In genomic region chr4:149723021-149723390, GRCm38 (mm10) we compare ENCODE assay signal across 17 mouse cellular contexts. TPM values are rescaled to one million over a fixed set of nuclear protein-coding genes. Genes with fewer than 3 reads are reported as not detected.
DNase-seq lines count a peak whose midpoint lies in the region; ATAC-seq lines count a peak whose summit lies in the region.
"Had no signal": no experiment of that assay in that cellular context is flagged by ENCODE, and none has a peak within 500 bp of the region (broad histone marks: within the 10 kb centered on the region; RNA-seq: fewer than 3 reads in every experiment).

No protein-coding gene starts in this region.

- 0 out of 2 replicates have a peak overlapping the region, but pooled peaks have one; percentile 48 for H3K27ac ChIP-seq in hindbrain, embryonic 13.5 days
- H3K27ac ChIP-seq in hindbrain, embryonic 14.5 days = no peak overlapping the region
- H3K27ac ChIP-seq in neural tube, embryonic 13.5 days (replicated peaks) = peak overlapping the region; percentile 49
- H3K27ac ChIP-seq in neural tube, embryonic 15.5 days (replicated peaks) = no peak overlapping the region
- H3K27ac ChIP-seq: embryonic facial prominence, embryonic 12.5 days; heart, embryonic 13.5 days; intestine, embryonic 15.5 days had no signal

- H3K36me3 ChIP-seq in hindbrain, embryonic 13.5 days = peaks cover 83% of the 10 kb centered on the region
- H3K36me3 ChIP-seq in hindbrain, embryonic 14.5 days (replicated peaks; ENCODE audit: control insufficient read depth, insufficient read depth) = peaks cover 87% of the 10 kb centered on the region
- peaks cover 92% of the 10 kb centered on the region for H3K36me3 ChIP-seq in neural tube, embryonic 13.5 days
- peaks cover 74% of the 10 kb centered on the region for H3K36me3 ChIP-seq in neural tube, embryonic 15.5 days

- no peak overlapping the region for H3K4me3 ChIP-seq in hindbrain, embryonic 13.5 days
- no peak overlapping the region for H3K4me3 ChIP-seq in hindbrain, embryonic 14.5 days (replicated peaks; ENCODE audit: low read length)
- H3K4me3 ChIP-seq in neural tube, embryonic 13.5 days = no peak overlapping the region
- no peak overlapping the region for H3K4me3 ChIP-seq in neural tube, embryonic 15.5 days (replicated peaks)
- H3K4me3 ChIP-seq: embryonic facial prominence, embryonic 12.5 days; heart, embryonic 13.5 days; intestine, embryonic 15.5 days had no signal

- no peaks in the 10 kb centered on the region for H3K27me3 ChIP-seq in hindbrain, embryonic 13.5 days
- H3K27me3 ChIP-seq in hindbrain, embryonic 14.5 days (ENCODE audit: control insufficient read depth, insufficient read depth, low read length) = no peaks in the 10 kb centered on the region
- H3K27me3 ChIP-seq in neural tube, embryonic 13.5 days = no peaks in the 10 kb centered on the region
- no peaks in the 10 kb centered on the region for H3K27me3 ChIP-seq in neural tube, embryonic 15.5 days (replicated peaks)
- H3K27me3 ChIP-seq: embryonic facial prominence, embryonic 12.5 days; heart, embryonic 13.5 days; intestine, embryonic 15.5 days had no signal

- peaks cover 35% of the 10 kb centered on the region for H3K4me1 ChIP-seq in hindbrain, embryonic 13.5 days (replicated peaks)
- H3K4me1 ChIP-seq in hindbrain, embryonic 14.5 days (replicated peaks; ENCODE audit: control insufficient read depth, insufficient read depth, low read length) = peaks cover 17% of the 10 kb centered on the region
- H3K4me1 ChIP-seq in neural tube, embryonic 13.5 days (replicated peaks) = peaks cover 27% of the 10 kb centered on the region
- peaks cover 13% of the 10 kb centered on the region for H3K4me1 ChIP-seq in neural tube, embryonic 15.5 days
- H3K4me1 ChIP-seq: embryonic facial prominence, embryonic 12.5 days; intestine, embryonic 15.5 days had no signal

- 49% methylated on average over 12 of the region's 12 CpGs for WGBS in hindbrain, embryonic 13.5 days
- WGBS in hindbrain, embryonic 14.5 days = 47% methylated on average over 12 of the region's 12 CpGs
- WGBS in neural tube, embryonic 13.5 days = 66% methylated on average over 12 of the region's 12 CpGs
- WGBS in neural tube, embryonic 15.5 days = 41% methylated on average over 12 of the region's 12 CpGs

- H3K9ac ChIP-seq in hindbrain, embryonic 13.5 days = 0 out of 2 replicates have a peak overlapping the region, but pooled peaks have one; percentile 40
- no peak overlapping the region for H3K9ac ChIP-seq in hindbrain, embryonic 14.5 days
- H3K9ac ChIP-seq in neural tube, embryonic 13.5 days = no peak overlapping the region
- H3K9ac ChIP-seq in neural tube, embryonic 15.5 days (replicated peaks) = no peak overlapping the region
- H3K9ac ChIP-seq: embryonic facial prominence, embryonic 12.5 days; heart, embryonic 13.5 days; intestine, embryonic 15.5 days had no signal

- no peak for ATAC-seq in hindbrain, embryonic 13.5 days (ENCODE audit: low FRiP score)
- ATAC-seq in hindbrain, embryonic 14.5 days (ENCODE audit: low FRiP score) = no peak
- ATAC-seq in neural tube, embryonic 13.5 days (ENCODE audit: low read depth) = no peak
- no peak for ATAC-seq in neural tube, embryonic 15.5 days (ENCODE audit: low FRiP score)
- ATAC-seq: forebrain, embryonic 14.5 days had no signal

- no peak overlapping the region for H3K4me2 ChIP-seq in hindbrain, embryonic 13.5 days
- H3K4me2 ChIP-seq in hindbrain, embryonic 14.5 days (replicated peaks) = no peak overlapping the region
- H3K4me2 ChIP-seq in neural tube, embryonic 13.5 days = no peak overlapping the region
- no peak overlapping the region for H3K4me2 ChIP-seq in neural tube, embryonic 15.5 days
- H3K4me2 ChIP-seq: embryonic facial prominence, embryonic 12.5 days; heart, embryonic 13.5 days; intestine, embryonic 15.5 days had no signal

- H3K9me3 ChIP-seq in hindbrain, embryonic 13.5 days = no peaks in the 10 kb centered on the region
- H3K9me3 ChIP-seq in hindbrain, embryonic 14.5 days (ENCODE audit: control insufficient read depth, low read length) = no peaks in the 10 kb centered on the region
- H3K9me3 ChIP-seq in neural tube, embryonic 13.5 days = no peaks in the 10 kb centered on the region
- H3K9me3 ChIP-seq in neural tube, embryonic 15.5 days (replicated peaks) = no peaks in the 10 kb centered on the region
- H3K9me3 ChIP-seq: embryonic facial prominence, embryonic 12.5 days; heart, embryonic 13.5 days; intestine, embryonic 15.5 days had no signal

- peak; percentile 68 for DNase-seq in cerebellum, adult 9-10 months
- DNase-seq in cerebellum, adult 8-10 months = no peak
- DNase-seq in hindbrain, embryonic 14.5 days (ENCODE audit: low spot score) = no peak
- DNase-seq in testis, postnatal 10 days (ENCODE audit: low spot score) = no peak
- DNase-seq: adrenal gland, adult 8-10 months; adrenal gland, postnatal 36 days; gastrocnemius, postnatal 36 days; heart, adult 11 months; heart, postnatal 4 days; kidney, adult 18-20 months had no signal

RNA-seq across cellular contexts. Expression of gene Tmem201, which starts 14.8 kb away (rescaled TPM):
- polyA plus RNA-seq in hindbrain, embryonic 13.5 days (2015; fragmentation: Nextera tagmentation; extraction: Ambion mirVana) = 36.3 and 41.2 TPM in 2 replicates
- 29.9 and 31.9 TPM in 2 replicates for polyA plus RNA-seq in hindbrain, embryonic 14.5 days (2014; fragmentation: Nextera tagmentation; extraction: Ambion mirVana)
- 41.1 and 41.4 TPM in 2 replicates for polyA plus RNA-seq in neural tube, embryonic 13.5 days (2015; fragmentation: Nextera tagmentation; extraction: Ambion mirVana)
- 45.2 and 48.5 TPM in 2 replicates for polyA plus RNA-seq in neural tube, embryonic 15.5 days (2015; fragmentation: Nextera tagmentation; extraction: Ambion mirVana)

RNA-seq across cellular contexts. Expression of gene Pik3cd, which starts 20.6 kb away (rescaled TPM):
- polyA plus RNA-seq in hindbrain, embryonic 13.5 days (2015; fragmentation: Nextera tagmentation; extraction: Ambion mirVana) = 17.1 and 18.1 TPM in 2 replicates
- polyA plus RNA-seq in hindbrain, embryonic 14.5 days (2014; fragmentation: Nextera tagmentation; extraction: Ambion mirVana) = 15.3 and 16.5 TPM in 2 replicates
- 17.8 and 20.0 TPM in 2 replicates for polyA plus RNA-seq in neural tube, embryonic 13.5 days (2015; fragmentation: Nextera tagmentation; extraction: Ambion mirVana)
- polyA plus RNA-seq in neural tube, embryonic 15.5 days (2015; fragmentation: Nextera tagmentation; extraction: Ambion mirVana) = 16.0 and 18.0 TPM in 2 replicates

RNA-seq across cellular contexts. Expression of gene Slc25a33, which starts 51.1 kb away (rescaled TPM):
- polyA plus RNA-seq in hindbrain, embryonic 13.5 days (2015; fragmentation: Nextera tagmentation; extraction: Ambion mirVana) = 27.6 and 28.3 TPM in 2 replicates
- 38.2 and 40.2 TPM in 2 replicates for polyA plus RNA-seq in hindbrain, embryonic 14.5 days (2014; fragmentation: Nextera tagmentation; extraction: Ambion mirVana)
- 31.8 and 32.7 TPM in 2 replicates for polyA plus RNA-seq in neural tube, embryonic 13.5 days (2015; fragmentation: Nextera tagmentation; extraction: Ambion mirVana)
- polyA plus RNA-seq in neural tube, embryonic 15.5 days (2015; fragmentation: Nextera tagmentation; extraction: Ambion mirVana) = 35.8 and 46.3 TPM in 2 replicates

Comparison
In these comparisons a context has a peak if more than half of its experiments do, and no peak if none do; other contexts are left out.
1. H3K27ac ChIP-seq: peak in hindbrain, embryonic 13.5 days (single experiment) and neural tube, embryonic 13.5 days (single experiment); none in hindbrain, embryonic 14.5 days (single experiment) and neural tube, embryonic 15.5 days (single experiment).